Mouse (Mus musculus) neural tube, embryonic 11.5 days (tissue): ENCODE measurements at regions not wholly inside any gene's neighbourhood (a gene's known extent, or its start where the extent isn't known, plus 50 kb on each side); places are given as distances from the start of the nearest gene placed in this dataset.

Experiments used
- ATAC-seq: fragments of 200-750 bp; cut with Nextera tagmentation; 2 replicates; pipeline ENCODE4 v1.8.0; 2017; ENCODE audit warnings: moderate number of reproducible peaks, mild to moderate bottlenecking, moderate TSS enrichment, moderate library complexity; ENCODE audit not compliant: insufficient read depth, low FRiP score, low TSS enrichment
- DNase-seq: peaks from one replicate; pipeline ENCODE4 v3.0.0-alpha.2; 2015; ENCODE audit warnings: low spot score
- H3K27ac ChIP-seq: fragments of 300-500 bp; sonication (generic); 2 replicates; pipeline ENCODE4 v1.5.1; 2014; ENCODE audit warnings: low read depth, mild to moderate bottlenecking, low read length
- H3K27me3 ChIP-seq: fragments of 300-500 bp; sonication (generic); 2 replicates; pipeline ENCODE4 v1.6.1; 2014; ENCODE audit warnings: mild to moderate bottlenecking, low read length, mixed read lengths; ENCODE audit not compliant: control insufficient read depth, insufficient read depth
- H3K36me3 ChIP-seq: fragments of 300-500 bp; sonication (generic); 2 replicates; pipeline ENCODE4 v1.6.1; 2014; ENCODE audit warnings: mild to moderate bottlenecking, low read length, moderate library complexity, mixed read lengths; ENCODE audit not compliant: control insufficient read depth, insufficient read depth
- H3K4me1 ChIP-seq: fragments of 300-500 bp; sonication (generic); 2 replicates; pipeline ENCODE4 v1.6.1; 2014; ENCODE audit warnings: low read length, mixed read lengths; ENCODE audit not compliant: control insufficient read depth, insufficient read depth
- H3K4me2 ChIP-seq: fragments of 300-500 bp; sonication (generic); 2 replicates; pipeline ENCODE4 v1.6.1; 2014; ENCODE audit warnings: low read depth, mild to moderate bottlenecking, moderate library complexity
- H3K4me3 ChIP-seq: fragments of 300-500 bp; sonication (generic); 2 replicates; pipeline ENCODE4 v1.5.1; 2014; ENCODE audit warnings: low read depth, low read length
- H3K9ac ChIP-seq: fragments of 300-500 bp; sonication (generic); 2 replicates; pipeline ENCODE4 v1.6.1; 2014; ENCODE audit warnings: mild to moderate bottlenecking, low read length
- H3K9me3 ChIP-seq: fragments of 300-500 bp; sonication (generic); 2 replicates; pipeline ENCODE4 v1.6.1; 2016; ENCODE audit warnings: low read length; ENCODE audit not compliant: control insufficient read depth
- WGBS: fragments of 180-500 bp; shearing (Covaris S2); extraction: QIAGEN DNeasy Blood & Tissue Kit; methylation state at CpG from one replicate; pipeline ENCODE4 v1.1.7; 2014; 5-methylcytosine and 5-hydroxymethylcytosine counted together

- no peak overlapping the region for H3K4me3 ChIP-seq
- H3K36me3 ChIP-seq, result no peaks in the 10 kb centered on the region
- no peak overlapping the region for H3K9ac ChIP-seq
- no peaks in the 10 kb centered on the region for H3K4me1 ChIP-seq
- no peak for DNase-seq
- 88% methylated on average over 3 of the region's 3 CpGs for WGBS
- H3K4me2 ChIP-seq, result no peak overlapping the region
- H3K27me3 ChIP-seq, result no peaks in the 10 kb centered on the region
- H3K27ac ChIP-seq, result no peak overlapping the region
- ATAC-seq, result no peak
- H3K9me3 ChIP-seq, result no peaks in the 10 kb centered on the region
Observed at GRCm38 (mm10) chr6:51667022-51667421, 143.3 kb downstream of the Snx10 start.

- no peak for ATAC-seq
- Histone ChIP-seq H3K4me1 (no peaks in the 10 kb centered on the region), H3K9ac (no peak overlapping the region), H3K27ac (no peak overlapping the region), H3K27me3 (no peaks in the 10 kb centered on the region), H3K9me3 (no peaks in the 10 kb centered on the region), H3K4me3 (no peak overlapping the region), H3K36me3 (no peaks in the 10 kb centered on the region), H3K4me2 (no peak overlapping the region)
- WGBS, result 77% methylated on average over 13 of the region's 13 CpGs
- DNase-seq, result no peak
Observed at GRCm38 (mm10) chr6:51675342-51675945, 151.7 kb downstream of the Snx10 start.

GRCm38 (mm10) chr6:51677162-51677996, 153.7 kb downstream of the Snx10 start:
- Histone ChIP-seq H3K27me3 (no peaks in the 10 kb centered on the region), H3K4me1 (no peaks in the 10 kb centered on the region), H3K4me3 (no peak overlapping the region), H3K36me3 (no peaks in the 10 kb centered on the region), H3K9me3 (no peaks in the 10 kb centered on the region), H3K27ac (no peak overlapping the region), H3K9ac (no peak overlapping the region), H3K4me2 (no peak overlapping the region)
- ATAC-seq (no peak), DNase-seq (no peak)
- 82% methylated on average over 12 of the region's 12 CpGs for WGBS

- H3K4me1 ChIP-seq, result no peaks in the 10 kb centered on the region
- ATAC-seq (no peak), DNase-seq (no peak)
- no peaks in the 10 kb centered on the region for H3K9me3 ChIP-seq
- no peak overlapping the region for H3K9ac ChIP-seq
- no peaks in the 10 kb centered on the region for H3K27me3 ChIP-seq
- no peak overlapping the region for H3K27ac ChIP-seq
- H3K36me3 ChIP-seq, result no peaks in the 10 kb centered on the region
- H3K4me3 ChIP-seq, result no peak overlapping the region
- H3K4me2 ChIP-seq, result no peak overlapping the region
- WGBS, result 93% methylated on average over 3 of the region's 3 CpGs
Observed at GRCm38 (mm10) chr6:51678743-51679142, 155.0 kb downstream of the Snx10 start.

GRCm38 (mm10) chr6:51680239-51680857, 156.6 kb downstream of the Snx10 start:
- 57% methylated on average over 10 of the region's 10 CpGs for WGBS
- no peak overlapping the region for H3K27ac ChIP-seq
- H3K4me2 ChIP-seq, result no peak overlapping the region
- no peak overlapping the region for H3K4me3 ChIP-seq
- no peaks in the 10 kb centered on the region for H3K36me3 ChIP-seq
- no peak overlapping the region for H3K9ac ChIP-seq
- H3K9me3 ChIP-seq, result no peaks in the 10 kb centered on the region
- no peaks in the 10 kb centered on the region for H3K27me3 ChIP-seq
- DNase-seq (no peak), ATAC-seq (no peak)
- H3K4me1 ChIP-seq, result no peaks in the 10 kb centered on the region

- H3K9me3 ChIP-seq, result no peaks in the 10 kb centered on the region
- H3K4me3 ChIP-seq, result no peak overlapping the region
- H3K4me2 ChIP-seq, result no peak overlapping the region
- no peak overlapping the region for H3K27ac ChIP-seq
- DNase-seq, result no peak
- no peaks in the 10 kb centered on the region for H3K36me3 ChIP-seq
- H3K27me3 ChIP-seq, result no peaks in the 10 kb centered on the region
- no peak for ATAC-seq
- H3K9ac ChIP-seq, result no peak overlapping the region
- WGBS, result 92% methylated on average over 5 of the region's 5 CpGs
- H3K4me1 ChIP-seq, result no peaks in the 10 kb centered on the region
Observed at GRCm38 (mm10) chr6:51683131-51683530, 159.4 kb downstream of the Snx10 start.

- H3K36me3 ChIP-seq, result no peaks in the 10 kb centered on the region
- H3K27me3 ChIP-seq, result no peaks in the 10 kb centered on the region
- no peak overlapping the region for H3K9ac ChIP-seq
- no peak overlapping the region for H3K4me3 ChIP-seq
- no peak overlapping the region for H3K27ac ChIP-seq
- H3K9me3 ChIP-seq, result no peaks in the 10 kb centered on the region
- no peak overlapping the region for H3K4me2 ChIP-seq
- no peak for DNase-seq
- ATAC-seq, result no peak
- WGBS, result 67% methylated on average over 8 of the region's 8 CpGs
- H3K4me1 ChIP-seq, result no peaks in the 10 kb centered on the region
Observed at GRCm38 (mm10) chr6:51685651-51686287, 162.1 kb downstream of the Snx10 start.

- Histone ChIP-seq H3K27me3 (no peaks in the 10 kb centered on the region), H3K9ac (no peak overlapping the region), H3K36me3 (no peaks in the 10 kb centered on the region), H3K4me2 (no peak overlapping the region), H3K4me1 (no peaks in the 10 kb centered on the region), H3K4me3 (no peak overlapping the region), H3K9me3 (no peaks in the 10 kb centered on the region), H3K27ac (no peak overlapping the region)
- no peak for ATAC-seq
- 84% methylated on average over 13 of the region's 13 CpGs for WGBS
- DNase-seq, result no peak
Observed at GRCm38 (mm10) chr6:51690795-51691563, 167.3 kb downstream of the Snx10 start.
